Mouse (Mus musculus) layer of hippocampus, adult 9-11 months (tissue): ENCODE measurements at regions not wholly inside any gene's neighbourhood (a gene's known extent, or its start where the extent isn't known, plus 50 kb on each side); places are given as distances from the start of the nearest gene placed in this dataset.

Experiments used
- DNase-seq: peaks from one replicate; pipeline ENCODE4 v3.0.0; 2022

DNA sequence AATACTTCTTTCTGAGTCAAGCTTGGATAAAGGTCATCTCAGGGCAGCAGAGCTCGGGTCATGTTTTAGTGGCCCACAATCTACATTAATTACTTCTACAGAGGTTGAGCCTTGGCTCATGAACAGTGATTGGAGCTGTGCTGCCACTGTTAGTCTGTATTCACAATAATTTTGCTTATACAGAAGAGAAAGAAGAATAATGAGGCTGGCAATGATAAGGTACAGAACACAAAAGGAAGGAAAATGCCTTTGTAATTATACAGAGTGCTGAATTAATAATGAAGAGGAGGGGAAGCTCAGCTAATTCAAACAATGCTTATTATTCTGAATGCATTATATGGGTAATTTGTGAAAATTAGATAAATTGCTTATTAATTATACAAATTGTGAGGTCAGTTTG lies 573.9 kb upstream of the Cblb start:
- no peak for DNase-seq

- no peak for DNase-seq
These were observed 555.3 kb upstream of the Cblb start for GRCm38 (mm10) chr16:51475690-51476089.

DNA sequence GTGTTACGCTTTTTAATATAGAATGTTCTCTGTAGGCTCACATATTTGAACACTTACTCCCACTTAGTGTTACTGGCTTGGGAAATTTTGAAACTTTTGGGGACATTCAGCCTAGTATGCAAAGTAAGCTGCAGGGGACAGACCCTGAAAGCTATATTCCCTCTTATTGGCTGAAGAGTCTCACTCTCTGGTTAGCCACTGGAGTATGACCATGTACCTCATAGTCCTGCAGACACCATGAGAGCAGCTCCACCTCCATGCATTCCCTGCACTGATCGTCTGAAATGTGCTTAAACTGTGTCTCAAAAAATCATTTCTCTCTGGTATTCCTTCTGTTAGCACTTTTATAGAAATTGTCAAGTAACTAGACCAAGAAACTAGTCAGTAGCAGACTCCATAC lies 534.9 kb upstream of the Cblb start:
- no peak for DNase-seq

DNA sequence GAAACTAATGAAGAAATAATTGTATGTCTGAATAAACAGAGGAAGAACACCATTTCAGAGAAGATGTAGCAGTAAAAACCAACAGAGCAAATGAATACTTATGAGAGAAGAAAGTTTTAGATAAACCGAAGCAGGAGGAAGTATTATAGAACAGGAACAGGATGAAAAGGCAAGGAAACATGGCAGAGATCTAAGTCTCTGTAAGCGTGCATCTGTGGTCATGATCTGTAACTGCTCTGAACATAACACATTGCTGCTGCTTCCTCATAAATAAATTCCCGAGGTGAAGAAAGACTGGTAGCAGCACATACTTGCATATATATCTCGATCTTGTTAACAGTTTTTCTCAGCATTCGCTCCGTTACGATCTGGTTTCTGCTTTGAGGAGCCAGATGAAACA lies 533.2 kb upstream of the Cblb start:
- no peak for DNase-seq

DNA sequence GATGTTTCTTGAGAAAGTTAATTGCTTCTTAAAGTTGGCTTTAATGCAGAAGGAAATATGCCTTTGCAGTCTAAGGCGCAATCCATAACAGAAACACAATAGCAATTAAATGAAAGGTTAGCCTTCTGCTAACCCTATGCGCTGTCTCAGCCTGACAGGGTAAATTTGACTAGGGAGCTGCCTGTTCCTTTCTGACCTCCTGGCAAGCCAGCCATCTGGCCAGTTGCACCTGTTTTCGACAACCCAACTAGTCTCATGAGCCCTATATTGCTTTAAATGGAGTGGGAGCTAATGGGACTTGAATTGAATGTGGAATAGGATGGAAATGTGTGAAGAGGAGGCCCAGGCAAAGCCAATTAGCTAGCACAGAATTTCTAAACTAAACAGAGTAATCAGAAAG lies 513.9 kb upstream of the Cblb start:
- DNase-seq = no peak

DNA sequence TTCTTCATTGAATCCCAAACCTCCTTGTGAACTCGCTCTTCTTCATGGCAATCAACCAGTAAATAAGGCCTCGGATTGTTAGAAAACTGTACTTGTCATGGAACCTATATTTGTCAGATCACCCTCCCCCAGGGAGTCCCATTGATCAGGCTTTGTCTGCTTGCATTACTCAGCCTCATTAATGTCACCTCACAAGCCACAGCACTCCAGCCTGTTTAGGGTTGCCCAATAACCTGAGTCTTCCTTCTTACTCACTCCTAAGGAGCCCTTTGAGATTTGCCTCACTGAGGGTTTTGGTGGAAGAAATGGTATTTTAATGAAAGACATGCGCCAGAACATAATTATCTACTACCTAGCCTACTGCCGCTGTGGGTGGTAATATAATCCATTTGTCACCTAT lies 510.3 kb upstream of the Cblb start:
- DNase-seq = no peak

GRCm38 (mm10) chr16:51521317-51522092 lies 509.5 kb upstream of the Cblb start:
- DNase-seq = no peak

GRCm38 (mm10) chr16:51524023-51524422 lies 507.0 kb upstream of the Cblb start:
- DNase-seq = no peak

GRCm38 (mm10) chr16:51532496-51532895 lies 498.5 kb upstream of the Cblb start:
- DNase-seq = no peak

DNA sequence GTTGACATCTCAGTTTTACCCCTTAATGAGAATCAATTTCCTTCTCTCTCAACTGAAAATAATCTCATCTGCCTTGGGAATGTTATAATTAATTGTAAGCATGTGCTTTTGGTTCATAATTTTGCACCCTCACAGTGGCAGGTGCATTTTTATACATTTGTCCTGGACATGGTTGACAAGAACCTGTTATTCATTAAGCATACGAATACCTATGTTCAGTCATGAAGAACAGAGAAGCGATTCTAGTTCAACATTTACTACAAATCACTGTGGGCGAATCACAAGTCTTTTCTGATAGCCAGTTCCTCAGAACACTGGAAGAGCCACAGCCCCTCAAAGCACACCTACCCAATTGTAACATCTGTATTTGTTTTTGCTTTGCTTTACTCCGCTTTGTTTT lies 487.3 kb upstream of the Cblb start:
- no peak for DNase-seq

DNA sequence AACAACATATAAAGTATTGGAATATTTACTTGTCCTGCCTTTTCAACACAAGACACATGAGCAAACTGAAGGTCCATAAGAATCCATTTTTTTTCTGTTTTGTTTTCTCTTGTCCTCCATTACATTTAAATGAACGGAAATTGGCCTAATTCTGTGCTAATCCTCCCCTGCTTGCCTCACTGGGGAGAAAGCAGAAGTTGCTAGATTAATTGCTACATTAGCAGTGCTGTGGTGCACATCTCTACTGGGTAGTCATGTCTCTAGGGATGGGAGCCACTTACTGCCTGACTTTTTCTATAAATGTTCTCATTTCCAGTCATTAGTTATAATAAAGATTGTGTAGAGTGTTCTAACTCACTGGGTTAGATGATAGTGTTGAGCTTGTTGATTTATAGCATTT lies 484.0 kb upstream of the Cblb start:
- no peak for DNase-seq

DNA sequence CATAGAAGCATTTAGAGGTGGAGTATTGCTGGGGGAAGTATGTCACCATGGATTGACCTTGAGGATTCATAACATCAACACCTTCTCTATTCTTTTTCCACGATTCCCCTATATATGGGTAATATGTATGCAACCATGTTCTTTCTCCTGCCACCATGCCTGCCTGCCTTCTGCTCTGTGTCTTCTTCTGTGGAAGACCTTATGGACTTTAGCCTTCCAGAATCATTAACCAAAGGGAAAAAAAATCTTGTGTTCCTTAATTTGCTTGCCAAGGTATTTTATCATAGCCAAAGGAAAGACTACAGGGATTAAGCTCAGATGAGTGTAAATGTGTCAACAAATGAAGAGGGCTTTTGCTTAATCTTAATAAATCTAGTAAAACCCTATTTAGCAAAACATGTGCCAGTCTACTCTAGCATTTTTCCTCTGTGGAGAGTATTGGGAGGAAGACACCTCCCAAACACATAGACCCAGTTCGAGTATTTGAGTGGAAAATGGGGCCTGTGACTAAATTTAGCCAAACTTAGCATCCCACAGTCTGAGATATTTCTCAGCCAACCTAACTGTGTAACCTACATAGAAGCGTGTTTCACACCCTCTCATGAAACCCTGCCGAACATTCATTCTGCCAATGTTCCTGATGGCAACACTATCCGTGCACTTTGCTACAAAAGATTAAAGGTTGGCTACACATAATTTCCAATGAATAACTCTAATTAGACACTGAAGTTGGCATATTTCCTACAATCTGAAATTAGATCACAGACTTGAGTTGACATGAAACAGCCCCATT lies 468.0 kb upstream of the Cblb start:
- no peak for DNase-seq

GRCm38 (mm10) chr16:51564064-51564463 lies 467.0 kb upstream of the Cblb start:
- DNase-seq = peak; percentile 24

DNA sequence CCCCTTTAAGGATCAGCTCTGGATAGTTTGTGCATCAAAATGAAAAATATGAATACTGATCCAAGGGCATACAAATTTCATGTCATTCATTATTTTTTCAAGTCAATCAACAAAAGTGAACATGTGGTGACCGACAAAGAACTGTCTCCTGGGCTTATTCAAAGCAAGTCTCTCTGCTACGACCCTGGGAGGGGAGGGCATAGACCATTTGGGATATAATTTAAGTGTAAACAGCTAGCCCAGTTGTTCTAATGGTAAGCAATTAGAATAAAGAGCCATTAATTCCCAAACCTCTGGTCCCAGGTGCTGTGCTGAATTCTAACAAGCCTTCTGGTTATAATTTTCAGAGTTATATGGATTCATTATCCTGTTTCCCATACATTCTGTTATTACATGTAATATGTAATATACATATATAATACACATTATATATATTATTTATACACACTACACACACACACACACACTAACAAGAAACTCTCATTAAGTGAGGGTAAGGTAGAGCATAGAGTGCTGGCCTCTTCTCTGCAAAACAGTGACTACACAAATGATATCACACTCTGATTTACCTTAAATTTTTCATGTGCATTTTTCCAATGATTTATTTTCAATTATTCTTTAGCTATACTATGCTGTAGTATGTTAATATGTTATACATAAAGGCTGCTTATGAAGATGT lies 453.0 kb upstream of the Cblb start:
- no peak for DNase-seq

DNA sequence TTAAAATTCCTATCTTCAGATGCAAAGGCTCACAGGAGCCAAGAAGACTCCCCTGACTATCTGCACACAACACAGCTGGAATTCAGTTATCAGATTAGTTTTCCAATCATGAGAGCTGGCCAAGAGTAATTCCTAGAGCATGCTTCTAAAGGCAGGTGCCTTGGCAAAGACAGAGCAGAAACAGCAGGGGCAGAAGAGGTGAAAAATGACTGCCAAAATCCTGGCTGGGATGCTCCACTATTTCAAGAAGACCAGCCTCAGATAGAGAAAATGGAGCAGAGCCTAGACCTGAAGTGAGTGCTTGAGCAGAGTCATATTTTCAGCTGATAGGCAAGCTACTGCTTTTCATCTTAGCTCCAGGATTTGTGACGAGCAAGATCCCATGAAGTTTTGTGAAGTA lies 450.5 kb upstream of the Cblb start:
- DNase-seq = no peak

DNA sequence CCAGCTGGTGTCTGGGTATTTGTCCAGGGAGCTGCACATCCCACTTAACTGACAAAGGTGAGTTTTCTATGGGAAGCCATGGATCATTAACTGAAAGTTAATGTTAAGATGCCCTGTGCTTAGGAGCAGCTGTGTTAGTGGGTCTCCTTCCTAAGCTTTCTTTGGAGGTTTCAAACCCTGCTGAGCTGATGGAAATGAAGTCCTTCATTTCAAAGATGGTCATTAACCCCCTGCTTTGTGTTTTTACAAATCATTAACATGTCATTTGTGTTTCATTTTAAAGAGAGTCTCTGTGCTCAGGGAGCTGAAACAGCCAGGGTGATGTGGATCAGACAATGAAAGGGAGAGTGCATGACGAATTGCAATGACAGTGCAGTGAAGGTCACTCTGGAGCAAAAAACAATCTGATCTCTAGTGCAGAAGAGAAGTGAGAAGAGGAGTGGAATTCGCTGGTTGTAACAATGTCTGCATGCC lies 441.1 kb upstream of the Cblb start:
- DNase-seq = no peak

DNA sequence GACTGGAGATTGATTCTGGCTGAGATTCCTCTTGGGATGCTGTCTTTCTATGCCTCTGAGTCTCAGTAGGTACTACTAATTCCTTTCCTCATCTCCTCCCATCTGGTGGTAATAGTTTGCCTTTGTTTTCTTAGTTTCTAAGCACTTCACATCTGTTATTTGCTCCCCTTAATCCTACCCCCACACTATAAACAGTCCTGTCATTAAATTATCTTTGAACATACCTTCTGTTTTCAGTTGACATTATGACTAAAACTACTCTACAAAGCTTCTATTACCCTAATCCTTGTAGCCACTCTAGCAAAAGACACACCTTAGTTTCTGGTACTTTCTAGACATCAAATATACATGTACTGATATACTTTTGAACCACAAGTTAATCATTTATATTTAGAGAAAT lies 413.4 kb upstream of the Cblb start:
- DNase-seq = no peak

GRCm38 (mm10) chr16:51646646-51647045 lies 384.4 kb upstream of the Cblb start:
- no peak for DNase-seq

GRCm38 (mm10) chr16:51650100-51650499 lies 380.9 kb upstream of the Cblb start:
- DNase-seq = no peak

GRCm38 (mm10) chr16:51650683-51651082 lies 380.3 kb upstream of the Cblb start:
- no peak for DNase-seq

- no peak for DNase-seq
These were observed 369.3 kb upstream of the Cblb start for GRCm38 (mm10) chr16:51661693-51662092.

- DNase-seq = no peak
These were observed 366.7 kb upstream of the Cblb start for GRCm38 (mm10) chr16:51664325-51664724.

GRCm38 (mm10) chr16:51675101-51675500 lies 355.9 kb upstream of the Cblb start:
- DNase-seq = no peak

GRCm38 (mm10) chr16:51675988-51676387 lies 355.0 kb upstream of the Cblb start:
- DNase-seq = no peak
